Mouse (Mus musculus) thymus, adult 2 months (tissue): ENCODE measurements around the gene Dab1. TPM values are rescaled to one million over a fixed set of nuclear protein-coding genes. Genes with fewer than 3 reads are reported as not detected.

Experiments used
- DNase-seq: peaks from one replicate; pipeline ENCODE4 v3.0.0; 2021
- H3K27ac ChIP-seq: fragments of 200-500 bp; 2 replicates; pipeline ENCODE4 v1.5.1; 2012; ENCODE audit warnings: low read length, control low read depth; ENCODE audit not compliant: control insufficient read depth, insufficient read depth
- H3K27me3 ChIP-seq: fragments of 200-500 bp; 2 replicates; pipeline ENCODE4 v1.6.1; 2012; ENCODE audit warnings: mild to moderate bottlenecking, low read length, moderate library complexity, mixed read lengths; ENCODE audit not compliant: control insufficient read depth, insufficient read depth
- H3K36me3 ChIP-seq: fragments of 200-500 bp; 2 replicates; pipeline ENCODE4 v1.6.1; 2012; ENCODE audit warnings: mild to moderate bottlenecking, low read length, moderate library complexity; ENCODE audit not compliant: control insufficient read depth, insufficient read depth
- H3K4me1 ChIP-seq: fragments of 200-500 bp; replicated peaks from 2 replicates; pipeline ENCODE4 v1.6.1; 2012; ENCODE audit warnings: low read length; ENCODE audit not compliant: control insufficient read depth, insufficient read depth
- H3K4me3 ChIP-seq: fragments of 200-500 bp; 2 replicates; pipeline ENCODE4 v1.5.1; 2012; ENCODE audit warnings: mild to moderate bottlenecking, low read length, control low read depth, moderate library complexity; ENCODE audit not compliant: control insufficient read depth, insufficient read depth
- CTCF ChIP-seq: fragments of 200-500 bp; IDR thresholded peaks from 2 replicates; pipeline ENCODE4 v1.5.1; 2012; ENCODE audit warnings: mild to moderate bottlenecking, control low read depth, low read length, moderate library complexity, borderline replicate concordance; ENCODE audit not compliant: control insufficient read depth, poor library complexity, insufficient read depth; ENCODE audit errors: extremely low read depth
- POLR2A ChIP-seq: fragments of 200-500 bp; IDR thresholded peaks from 2 replicates; pipeline ENCODE4 v1.6.1; 2012; ENCODE audit warnings: mild to moderate bottlenecking, low read length, control low read depth, moderate library complexity; ENCODE audit not compliant: control insufficient read depth, poor library complexity, insufficient read depth; ENCODE audit errors: extremely low read depth
- WGBS: fragments of 180-500 bp; shearing (Covaris S2); methylation state at CpG from one replicate; pipeline ENCODE4 v1.1.7; 2018; 5-methylcytosine and 5-hydroxymethylcytosine counted together
- polyA plus RNA-seq: library from polyadenylated mRNA; depleted of rRNA; stranded (reverse); fragments of >200 nt; gene quantifications from 2 replicates; pipeline ENCODE4 v1.2.3, GENCODE M21; 2012

The Dab1 gene
- polyA plus RNA-seq, 1 experiment, result 0.28 TPM

DNA sequence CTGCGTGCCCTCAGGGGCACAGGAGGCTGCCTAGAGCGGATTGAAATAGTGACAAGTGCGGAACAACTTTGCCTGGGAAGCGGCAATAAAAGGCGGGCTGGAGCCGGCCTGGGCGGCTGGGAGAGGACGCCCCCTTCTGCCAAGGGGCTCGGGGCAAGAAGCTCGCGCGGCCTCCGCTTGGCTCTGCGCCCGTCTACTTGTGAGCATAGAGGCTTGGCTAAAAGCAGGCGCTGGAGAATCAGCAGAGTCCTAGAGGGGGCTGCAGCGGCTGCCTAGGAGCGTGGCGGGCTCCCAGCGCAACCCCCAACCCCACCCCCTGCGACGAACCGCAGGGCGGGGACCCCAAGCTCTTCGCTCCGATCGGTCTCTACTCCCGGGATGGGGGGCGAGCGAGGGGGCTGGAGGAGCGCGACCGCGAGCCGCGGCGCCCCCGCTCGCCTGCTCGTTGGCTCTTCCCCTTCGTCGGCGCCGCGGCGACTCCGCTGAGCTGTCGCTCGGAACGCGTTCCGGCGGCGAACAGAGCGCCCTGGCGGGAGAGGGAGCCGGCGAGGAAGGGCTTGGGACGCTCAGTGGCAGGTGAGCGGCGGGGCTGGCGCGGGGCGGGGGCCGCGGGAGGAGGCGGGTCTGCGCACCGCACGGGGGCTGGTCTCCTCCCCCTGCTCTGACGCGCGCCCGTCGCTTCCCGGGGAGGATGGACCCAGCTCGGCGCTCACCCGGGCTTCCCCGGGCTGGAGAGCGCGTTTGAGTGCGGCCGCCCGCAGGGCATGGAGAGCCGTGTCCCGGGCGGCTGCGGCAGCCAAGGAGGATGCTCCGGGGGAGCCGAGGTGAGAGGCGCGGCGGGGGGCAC, 748.0 kb downstream of the Dab1 start:
- H3K36me3 ChIP-seq, result no peaks in the 10 kb centered on the region
- no peak overlapping the region for H3K4me3 ChIP-seq
- WGBS, result 3% methylated on average over 76 of the region's 94 CpGs
- no peak for TF ChIP-seq CTCF
- no peak for TF ChIP-seq POLR2A
- H3K4me1 ChIP-seq, result no peaks in the 10 kb centered on the region
- no peak overlapping the region for H3K27ac ChIP-seq
- H3K27me3 ChIP-seq, result peaks cover 5% of the 10 kb centered on the region; the same call in 1 of the 2 replicates
- no peak for DNase-seq

DNA sequence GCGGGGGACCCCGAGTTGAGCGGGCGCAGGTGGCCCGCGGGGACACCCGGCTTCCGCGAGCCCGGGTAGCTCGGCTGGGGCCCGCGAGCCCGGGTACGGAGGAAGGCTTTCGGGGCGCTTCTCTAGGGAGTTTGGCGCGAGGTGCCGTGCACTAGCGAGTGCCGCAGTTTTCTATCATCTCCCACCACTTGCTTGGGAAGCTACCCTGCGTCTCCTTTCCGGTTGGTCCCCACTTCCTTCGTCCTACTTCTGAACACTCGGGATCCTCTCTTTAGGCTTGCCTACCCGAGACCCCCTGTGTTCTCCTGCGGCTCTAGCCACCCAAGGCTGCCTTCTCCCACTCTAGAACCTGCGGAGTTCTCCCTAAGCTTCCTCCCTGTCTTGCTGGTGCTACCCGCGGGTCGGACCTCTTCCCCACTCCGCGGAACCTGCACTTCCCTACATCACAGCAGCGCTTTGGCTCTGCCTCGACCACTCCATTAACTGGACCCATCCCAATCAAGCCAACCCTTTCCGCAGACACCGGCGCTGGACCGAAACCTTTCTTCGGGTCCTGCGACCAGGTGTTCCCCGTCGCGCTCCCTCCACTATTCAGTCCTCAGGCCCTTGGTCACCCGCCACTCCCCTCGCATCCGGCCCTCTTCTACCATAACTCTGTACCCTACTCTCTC, 748.7 kb downstream of the Dab1 start:
- WGBS, result 4% methylated on average over 46 of the region's 48 CpGs
- Histone ChIP-seq H3K4me3 (no peak overlapping the region), H3K4me1 (no peaks in the 10 kb centered on the region), H3K27me3 (peaks cover 5% of the 10 kb centered on the region; the same call in 1 of the 2 replicates), H3K27ac (no peak overlapping the region), H3K36me3 (no peaks in the 10 kb centered on the region)
- DNase-seq, result no peak
- TF ChIP-seq POLR2A, result no peak
- TF ChIP-seq CTCF, result no peak

- DNase-seq, result no peak
- WGBS, result 7% methylated on average over 20 of the region's 20 CpGs
- Histone ChIP-seq H3K27ac (no peak overlapping the region), H3K4me3 (no peak overlapping the region), H3K27me3 (peaks cover 5% of the 10 kb centered on the region; the same call in 1 of the 2 replicates), H3K4me1 (no peaks in the 10 kb centered on the region), H3K36me3 (no peaks in the 10 kb centered on the region)
- TF ChIP-seq POLR2A (no peak), CTCF (no peak)
Observed at GRCm38 (mm10) chr4:104368561-104369021, 749.4 kb downstream of the Dab1 start.

DNA sequence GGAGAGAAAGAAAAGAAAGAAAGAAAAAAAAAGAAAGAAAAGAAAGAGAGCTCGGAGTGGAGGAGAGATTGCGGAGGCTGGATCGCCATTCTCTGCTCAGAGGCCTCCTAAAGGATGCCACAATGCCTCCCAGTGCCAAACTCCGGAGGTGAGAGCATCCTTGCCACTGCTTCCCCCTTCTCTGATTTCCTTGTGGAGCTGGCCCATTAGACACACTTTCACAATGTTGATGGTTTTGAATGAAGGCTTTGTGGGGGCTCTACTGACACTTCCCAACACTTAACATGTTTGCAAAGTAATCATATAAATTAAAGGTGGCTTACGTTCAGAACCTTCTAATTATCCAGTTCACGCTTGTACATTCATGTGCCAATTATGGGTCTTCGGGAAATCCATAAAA, 749.9 kb downstream of the Dab1 start:
- no peak for TF ChIP-seq POLR2A
- TF ChIP-seq CTCF, result no peak
- H3K27ac ChIP-seq, result no peak overlapping the region
- 17% methylated on average over 7 of the region's 7 CpGs for WGBS
- no peak overlapping the region for H3K4me3 ChIP-seq
- H3K27me3 ChIP-seq, result peaks cover 5% of the 10 kb centered on the region; the same call in 1 of the 2 replicates
- DNase-seq, result no peak
- no peaks in the 10 kb centered on the region for H3K36me3 ChIP-seq
- H3K4me1 ChIP-seq, result no peaks in the 10 kb centered on the region

GRCm38 (mm10) chr4:104371136-104371535, 752.0 kb downstream of the Dab1 start:
- no peak overlapping the region for H3K4me3 ChIP-seq
- H3K27ac ChIP-seq, result no peak overlapping the region
- H3K4me1 ChIP-seq, result no peaks in the 10 kb centered on the region
- no peak for DNase-seq
- H3K27me3 ChIP-seq, result peaks cover 5% of the 10 kb centered on the region; the same call in 1 of the 2 replicates
- TF ChIP-seq POLR2A, result no peak
- TF ChIP-seq CTCF, result no peak
- H3K36me3 ChIP-seq, result no peaks in the 10 kb centered on the region
- 87% methylated on average over 8 of the region's 8 CpGs for WGBS

DNA sequence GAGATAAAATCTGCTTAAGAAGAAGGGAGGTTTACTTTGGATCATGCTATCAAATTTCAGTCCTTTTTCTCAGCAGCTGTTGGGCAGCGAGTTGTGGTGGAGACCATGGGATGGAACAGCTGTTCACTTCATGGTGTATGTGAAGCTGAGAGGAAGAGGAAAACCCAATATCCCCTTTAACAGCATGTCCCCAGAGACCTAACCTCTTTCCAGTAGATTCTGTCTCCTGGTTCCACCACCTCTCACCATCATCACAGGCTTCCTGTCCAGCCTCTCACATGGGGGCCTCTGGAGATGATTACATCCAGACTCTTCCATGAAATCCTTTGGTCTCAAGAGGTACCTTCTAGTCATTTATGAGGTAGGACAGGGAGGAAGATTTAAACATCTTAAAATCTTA, 755.0 kb downstream of the Dab1 start:
- Histone ChIP-seq H3K27ac (no peak overlapping the region), H3K4me3 (no peak overlapping the region), H3K27me3 (no peaks in the 10 kb centered on the region), H3K36me3 (no peaks in the 10 kb centered on the region), H3K4me1 (no peaks in the 10 kb centered on the region)
- TF ChIP-seq POLR2A (no peak), CTCF (no peak)
- WGBS, result 75% methylated on average over 1 of the region's 1 CpGs
- DNase-seq, result no peak
